Mouse (Mus musculus) heart, postnatal 0 days (tissue): ENCODE data around the gene Cdk8.

Source experiments
- CTCF ChIP-seq: IDR thresholded peaks from 2 replicates; pipeline ENCODE4 v1.5.1; 2016; ENCODE audit warnings: antibody characterized with exemption, control low read depth, low read depth
- EP300 ChIP-seq: IDR thresholded peaks from 2 replicates; pipeline ENCODE4 v1.6.1; 2016; ENCODE audit warnings: antibody characterized with exemption, low read depth

DNA sequence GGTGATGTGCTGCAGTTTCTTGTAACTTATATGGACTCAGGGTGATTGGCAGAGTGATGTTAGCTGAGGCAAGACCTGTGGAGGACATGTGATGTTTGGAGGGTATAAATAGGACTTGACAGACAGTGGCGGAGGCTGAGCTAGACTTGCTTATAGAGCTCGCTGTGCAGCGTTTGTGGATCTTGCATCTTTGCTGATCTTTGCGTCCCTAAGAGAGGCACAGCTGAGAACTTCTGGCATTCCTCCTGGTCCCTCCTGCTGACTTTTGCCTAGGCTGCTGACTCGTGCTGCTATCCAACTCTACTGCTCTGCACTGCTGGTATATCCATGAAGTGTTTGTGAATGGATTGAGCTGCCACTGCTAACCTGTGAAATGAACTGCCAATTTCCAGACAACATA, 22.6 kb downstream of the Cdk8 start:
- TF ChIP-seq EP300 (no peak), CTCF (no peak)
